Mouse (Mus musculus) limb, embryonic 11.5 days (tissue): ENCODE data around the gene Ovca2. TPM values are rescaled to one million over a fixed set of nuclear protein-coding genes. Genes with fewer than 3 reads are reported as not detected.

Experiments
- ATAC-seq: fragments of 200-750 bp; cut with Nextera tagmentation; 2 replicates; pipeline ENCODE4 v1.8.0; 2017; ENCODE audit warnings: low read depth; ENCODE audit not compliant: insufficient number of reproducible peaks, low FRiP score, low TSS enrichment
- DNase-seq: peaks from one replicate; pipeline ENCODE4 v3.0.0-alpha.2; 2015; ENCODE audit warnings: low spot score
- H3K27ac ChIP-seq: fragments of 300-500 bp; sonication (generic); replicated peaks from 2 replicates; pipeline ENCODE4 v1.5.1; 2014; ENCODE audit warnings: low read depth, mild to moderate bottlenecking, low read length
- H3K27me3 ChIP-seq: fragments of 300-500 bp; sonication (generic); 2 replicates; pipeline ENCODE4 v1.6.1; 2014; ENCODE audit warnings: mild to moderate bottlenecking, low read length, mixed read lengths; ENCODE audit not compliant: control insufficient read depth, insufficient read depth
- H3K36me3 ChIP-seq: fragments of 300-500 bp; sonication (generic); 2 replicates; pipeline ENCODE4 v1.6.1; 2014; ENCODE audit warnings: mild to moderate bottlenecking, low read length, moderate library complexity, mixed read lengths; ENCODE audit not compliant: control insufficient read depth, insufficient read depth
- H3K4me1 ChIP-seq: fragments of 300-500 bp; sonication (generic); 2 replicates; pipeline ENCODE4 v1.6.1; 2014; ENCODE audit warnings: low read length, mixed read lengths; ENCODE audit not compliant: control insufficient read depth, insufficient read depth
- H3K4me2 ChIP-seq: fragments of 300-500 bp; sonication (generic); 2 replicates; pipeline ENCODE4 v1.6.1; 2014; ENCODE audit warnings: low read depth, mild to moderate bottlenecking, moderate library complexity; ENCODE audit not compliant: severe bottlenecking
- H3K4me3 ChIP-seq: fragments of 300-500 bp; sonication (generic); 2 replicates; pipeline ENCODE4 v1.5.1; 2014; ENCODE audit warnings: low read depth, low read length
- H3K9ac ChIP-seq: fragments of 300-500 bp; sonication (generic); 2 replicates; pipeline ENCODE4 v1.6.1; 2014; ENCODE audit warnings: mild to moderate bottlenecking, low read length
- H3K9me3 ChIP-seq: fragments of 300-500 bp; sonication (generic); 2 replicates; pipeline ENCODE4 v1.6.1; 2016; ENCODE audit warnings: low read length; ENCODE audit not compliant: control insufficient read depth
- WGBS: fragments of 180-500 bp; shearing (Covaris S2); extraction: QIAGEN DNeasy Blood & Tissue Kit; methylation state at CpG from one replicate; pipeline ENCODE4 v1.1.7; 2014; 5-methylcytosine and 5-hydroxymethylcytosine counted together
- polyA plus RNA-seq: library from polyadenylated mRNA; unstranded; fragments of >200 nt; fragmentation: Nextera tagmentation; extraction: Ambion mirVana; gene quantifications from 2 replicates; pipeline ENCODE4 v1.2.1, GENCODE M21; 2014

Ovca2 gene
- polyA plus RNA-seq, 1 experiment from 2014 or later: 38.2 TPM

DNA sequence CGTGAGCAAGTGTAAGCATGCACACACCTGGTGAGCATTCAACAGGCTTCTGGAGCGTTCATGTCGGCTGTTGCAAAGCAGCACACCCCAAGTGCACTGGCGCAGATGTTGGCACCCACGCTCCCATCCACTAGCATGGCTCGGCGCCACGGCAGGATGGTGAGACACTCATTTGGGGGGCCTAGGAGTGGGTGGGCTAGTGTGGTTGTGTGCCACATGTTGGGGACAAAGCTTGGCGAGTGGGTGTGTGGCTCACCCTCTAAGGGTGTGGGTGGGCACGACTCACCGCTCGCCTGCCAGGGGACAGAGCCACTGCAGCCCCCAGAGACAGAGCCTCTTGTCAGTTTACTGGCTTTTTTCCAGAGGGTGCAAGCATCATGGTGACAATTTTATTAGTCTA, 22.3 kb upstream of the Ovca2 start:
- H3K4me1 ChIP-seq: peaks cover 6% of the 10 kb centered on the region; the same call in 1 of the 2 replicates

DNA sequence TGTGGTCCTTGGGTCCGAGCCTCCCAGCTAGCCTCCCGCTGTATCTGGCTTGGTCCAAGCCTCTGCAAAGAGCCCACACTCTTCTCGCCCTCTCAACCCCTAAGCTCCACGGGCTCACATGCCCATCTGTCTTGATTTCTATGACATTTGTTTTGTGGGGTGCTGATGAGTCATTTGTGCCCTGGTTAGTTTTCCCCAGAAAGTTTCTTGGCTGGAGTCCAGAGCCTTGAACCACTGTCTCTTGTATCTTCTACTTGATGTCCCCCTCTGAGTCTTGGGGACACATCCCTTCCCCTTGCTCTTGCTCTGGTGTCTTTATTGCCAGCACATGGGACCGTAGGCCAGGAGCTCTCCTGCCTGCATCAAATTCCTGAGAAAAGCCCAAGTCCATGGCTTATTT, 21.3 kb upstream of the Ovca2 start:
- H3K4me1 ChIP-seq: peaks cover 5% of the 10 kb centered on the region; the same call in 1 of the 2 replicates
- H3K4me2 ChIP-seq: no peak overlapping the region
- H3K9me3 ChIP-seq: no peaks in the 10 kb centered on the region
- no peaks in the 10 kb centered on the region for H3K36me3 ChIP-seq
- no peak overlapping the region for H3K9ac ChIP-seq
- H3K27me3 ChIP-seq: peaks cover 12% of the 10 kb centered on the region; the same call in 1 of the 2 replicates
- ATAC-seq (no peak), DNase-seq (no peak)
- no peak overlapping the region for H3K27ac ChIP-seq
- 78% methylated on average over 5 of the region's 5 CpGs for WGBS
- no peak overlapping the region for H3K4me3 ChIP-seq

More for the DNA sequence above, 22.3 kb upstream of the Ovca2 start:
- H3K4me3 ChIP-seq: no peak overlapping the region
- 89% methylated on average over 12 of the region's 12 CpGs for WGBS
- H3K36me3 ChIP-seq: no peaks in the 10 kb centered on the region
- no peak overlapping the region for H3K4me2 ChIP-seq
- ATAC-seq (no peak), DNase-seq (no peak)
- H3K9me3 ChIP-seq: no peaks in the 10 kb centered on the region
- peaks cover 5% of the 10 kb centered on the region; the same call in 1 of the 2 replicates for H3K27me3 ChIP-seq
- H3K9ac ChIP-seq: no peak overlapping the region
- H3K27ac ChIP-seq: no peak overlapping the region

DNA sequence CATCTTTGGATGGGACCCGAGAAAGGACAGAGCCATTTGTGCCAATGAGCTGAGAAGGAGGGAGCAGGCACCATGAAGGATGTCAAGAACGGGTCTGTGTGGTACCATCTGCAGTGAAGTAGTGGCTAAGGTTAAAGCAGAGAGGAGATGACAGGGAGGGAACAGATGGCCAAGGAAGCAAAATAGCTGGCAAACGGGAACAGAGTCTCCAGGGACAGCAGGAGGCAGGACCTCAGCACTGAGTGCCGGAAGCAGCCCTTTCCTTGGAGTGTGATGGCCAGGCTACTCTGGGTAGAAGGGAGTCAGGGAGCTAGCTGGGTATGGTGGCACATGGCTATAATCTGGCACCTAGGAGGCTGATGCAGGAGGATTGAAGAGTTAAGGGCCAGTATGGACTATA, 20.2 kb upstream of the Ovca2 start:
- no peak for ATAC-seq
- H3K27me3 ChIP-seq: peaks cover 23% of the 10 kb centered on the region
- 65% methylated on average over 4 of the region's 4 CpGs for WGBS
- no peak overlapping the region for H3K9ac ChIP-seq
- no peak for DNase-seq
- H3K4me2 ChIP-seq: no peak overlapping the region
- H3K36me3 ChIP-seq: no peaks in the 10 kb centered on the region
- H3K9me3 ChIP-seq: no peaks in the 10 kb centered on the region
- H3K27ac ChIP-seq: no peak overlapping the region
- peaks cover 11% of the 10 kb centered on the region for H3K4me1 ChIP-seq
- no peak overlapping the region for H3K4me3 ChIP-seq

DNA sequence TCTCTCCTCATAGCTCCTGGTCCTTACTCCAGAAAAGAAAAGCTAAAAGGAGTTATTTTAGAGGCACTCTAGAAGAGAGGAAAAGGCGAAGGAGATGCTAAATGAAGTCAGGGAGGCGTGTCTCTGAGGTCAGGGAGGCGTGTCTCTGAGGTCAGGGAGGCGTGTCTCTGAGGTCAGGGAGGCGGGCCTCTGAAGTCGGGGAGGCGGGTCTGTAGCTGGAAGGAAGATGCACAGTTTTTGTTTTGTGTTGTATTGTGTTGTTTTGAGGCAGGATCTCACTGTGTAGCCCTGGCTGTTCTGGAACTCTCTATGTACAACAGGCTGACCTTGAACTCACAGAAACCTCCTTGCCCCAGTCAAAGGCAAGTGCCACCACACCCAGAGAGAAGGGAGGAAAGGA, 19.3 kb upstream of the Ovca2 start:
- H3K4me3 ChIP-seq: no peak overlapping the region
- H3K36me3 ChIP-seq: no peaks in the 10 kb centered on the region
- ATAC-seq (no peak), DNase-seq (no peak)
- H3K27ac ChIP-seq: no peak overlapping the region
- H3K9ac ChIP-seq: no peak overlapping the region
- 39% methylated on average over 7 of the region's 7 CpGs for WGBS
- no peak overlapping the region for H3K4me2 ChIP-seq
- H3K27me3 ChIP-seq: peaks cover 32% of the 10 kb centered on the region
- peaks cover 18% of the 10 kb centered on the region for H3K4me1 ChIP-seq
- H3K9me3 ChIP-seq: no peaks in the 10 kb centered on the region

DNA sequence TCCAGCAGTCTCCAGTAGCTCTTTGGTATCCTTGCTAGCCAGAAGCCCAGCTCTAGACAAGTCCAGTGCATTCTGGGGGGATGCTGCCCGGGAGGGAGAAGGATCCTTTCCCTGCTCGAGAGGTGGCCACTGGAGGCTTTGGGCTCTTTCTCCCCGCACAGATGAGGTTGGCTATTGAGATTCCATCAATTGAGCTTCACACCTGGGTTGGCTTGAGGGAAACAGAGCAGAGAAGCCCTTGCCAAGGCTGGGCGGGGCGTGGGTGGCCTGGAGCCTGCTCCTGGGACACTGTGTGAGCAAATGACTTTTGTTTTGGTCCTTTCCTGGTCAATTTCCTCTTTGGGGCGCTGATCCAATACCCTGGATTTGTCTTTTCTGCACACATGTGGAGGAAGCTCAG, 17.5 kb upstream of the Ovca2 start:
- no peak overlapping the region for H3K27ac ChIP-seq
- H3K9me3 ChIP-seq: no peaks in the 10 kb centered on the region
- H3K9ac ChIP-seq: no peak overlapping the region
- H3K27me3 ChIP-seq: peaks cover 41% of the 10 kb centered on the region
- H3K4me1 ChIP-seq: peaks cover 19% of the 10 kb centered on the region
- ATAC-seq: no peak
- 49% methylated on average over 6 of the region's 6 CpGs for WGBS
- H3K4me2 ChIP-seq: no peak overlapping the region
- no peak for DNase-seq
- H3K36me3 ChIP-seq: no peaks in the 10 kb centered on the region
- no peak overlapping the region for H3K4me3 ChIP-seq

DNA sequence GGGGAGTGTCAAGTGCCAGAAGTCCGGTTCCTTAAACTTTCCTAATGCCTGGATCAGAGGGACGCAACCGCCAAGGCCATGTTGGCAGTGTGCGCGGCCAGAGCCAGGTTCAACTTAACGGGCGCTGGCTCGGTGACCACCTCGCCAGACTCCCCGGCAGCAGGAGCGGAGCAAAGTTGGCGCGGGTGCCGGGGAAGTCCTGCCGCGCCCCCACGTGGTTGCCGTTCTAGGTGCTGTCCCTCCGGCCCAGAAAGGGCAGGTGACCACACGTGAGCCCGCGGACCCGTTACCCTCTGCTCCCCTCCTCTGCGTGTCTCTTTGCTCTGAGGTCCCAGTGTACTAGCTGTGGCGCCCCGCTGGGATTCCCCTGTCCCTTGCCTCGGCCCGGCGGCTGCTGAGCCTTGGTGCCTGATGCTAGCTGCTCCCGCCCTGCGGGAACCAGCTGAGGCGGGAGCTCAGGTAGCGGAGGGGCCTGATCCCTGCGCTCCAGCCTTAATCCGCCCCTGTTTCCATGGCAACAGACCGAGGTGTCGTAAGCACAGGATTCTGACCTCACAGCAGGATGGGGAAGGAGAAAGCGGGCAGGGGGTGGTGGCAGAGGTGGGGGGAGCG, 16.3 kb upstream of the Ovca2 start:
- Histone ChIP-seq H3K4me1 (peaks cover 24% of the 10 kb centered on the region), H3K27me3 (peaks cover 42% of the 10 kb centered on the region), H3K4me3 (peak overlapping the region; percentile 44), H3K9ac (peak overlapping the region; percentile 4), H3K27ac (no peak overlapping the region), H3K36me3 (no peaks in the 10 kb centered on the region), H3K9me3 (no peaks in the 10 kb centered on the region), H3K4me2 (peak overlapping the region; percentile 60)
- DNase-seq (peak; percentile 83), ATAC-seq (0 out of 2 replicates have a peak, but pooled peaks have one; percentile 19)
- under 1% methylated on average over 39 of the region's 39 CpGs for WGBS

DNA sequence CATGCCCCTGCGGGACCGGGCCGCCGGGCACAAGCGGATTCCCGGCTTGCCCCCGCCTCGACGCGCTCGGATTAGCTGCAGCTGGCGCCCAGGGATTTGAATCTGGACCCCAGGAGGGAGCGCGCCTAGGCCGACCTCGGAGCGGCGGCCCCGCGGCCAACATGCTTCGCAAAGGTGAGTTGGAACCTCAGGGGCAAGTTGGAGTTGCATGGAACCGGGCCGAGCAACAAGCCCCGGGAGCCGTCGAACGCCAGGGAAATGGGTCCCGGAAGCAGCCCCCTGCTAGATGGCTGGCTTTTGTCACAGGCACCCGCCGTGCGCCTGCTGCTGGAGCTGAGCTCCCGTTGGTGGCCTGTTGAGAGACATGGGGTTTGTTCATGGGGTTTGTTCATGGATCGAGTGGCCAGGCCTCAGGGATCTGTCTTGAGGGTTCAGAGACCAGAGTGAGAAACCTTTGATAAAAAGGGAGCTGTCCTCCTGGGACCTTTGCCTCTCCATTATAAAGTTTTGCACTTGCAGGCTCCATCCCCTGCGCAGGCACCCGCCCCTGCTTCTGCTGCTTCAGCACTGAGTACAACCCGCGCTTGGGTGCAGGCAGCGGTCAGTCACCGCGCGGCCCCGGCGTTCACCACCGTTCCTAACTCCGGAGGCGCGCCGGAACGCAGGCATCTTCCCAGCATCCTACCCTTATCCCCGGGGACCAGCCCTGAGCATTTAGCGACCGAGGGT, 15.7 kb upstream of the Ovca2 start:
- ATAC-seq: no peak
- DNase-seq: peak; percentile 68
- Histone ChIP-seq H3K36me3 (no peaks in the 10 kb centered on the region), H3K4me1 (peaks cover 29% of the 10 kb centered on the region), H3K27ac (no peak overlapping the region), H3K27me3 (peaks cover 42% of the 10 kb centered on the region), H3K4me2 (peak overlapping the region; percentile 60), H3K4me3 (peak overlapping the region; percentile 44), H3K9me3 (no peaks in the 10 kb centered on the region), H3K9ac (peak overlapping the region; percentile 45)
- WGBS: under 1% methylated on average over 52 of the region's 52 CpGs

DNA sequence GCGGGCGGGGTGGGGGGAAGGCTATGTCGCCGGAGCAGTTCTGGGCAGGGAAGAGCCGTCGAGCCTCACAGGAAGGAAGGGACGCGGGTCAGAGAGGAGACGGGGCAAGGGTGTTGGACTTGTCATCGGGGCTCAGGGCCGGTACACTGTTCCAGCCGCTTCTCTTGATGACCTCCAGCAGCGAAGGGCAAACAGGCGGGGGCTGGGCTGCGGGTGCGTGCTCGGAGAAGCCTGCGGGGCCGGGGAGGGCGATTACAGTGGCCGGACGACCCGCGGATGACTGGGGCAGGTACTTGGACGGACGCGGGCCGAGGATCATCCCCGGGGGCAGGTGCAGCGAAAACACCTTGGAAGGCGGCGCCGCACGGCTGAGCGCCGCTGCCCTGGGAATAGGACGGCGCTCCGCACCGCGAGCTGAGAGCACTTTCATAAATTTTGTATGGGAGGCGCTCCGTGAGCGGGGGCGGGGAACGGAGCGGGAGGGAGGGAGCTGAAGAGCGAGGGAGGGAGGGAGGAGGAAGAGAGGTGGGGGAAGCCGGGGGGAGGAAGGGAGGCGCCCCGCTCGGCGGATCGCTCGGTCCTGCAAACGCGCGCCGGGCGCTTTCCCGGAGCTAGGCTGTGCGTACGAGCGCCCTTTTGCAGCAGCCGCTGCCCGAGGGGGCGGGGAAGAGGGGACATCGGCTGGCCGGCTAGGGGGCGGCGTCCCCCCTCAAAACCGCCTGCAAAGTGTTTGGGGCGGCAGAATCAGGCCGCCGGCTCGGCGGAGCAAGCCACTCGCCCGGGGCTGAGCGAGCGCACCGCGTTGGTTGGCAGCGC, 14.8 kb upstream of the Ovca2 start, which contains the start of gene Rtn4rl1:
Rtn4rl1 (plus strand) TSS at position 528 of the 816 bp plus-strand sequence.
- no peak for ATAC-seq
- Histone ChIP-seq H3K9me3 (no peaks in the 10 kb centered on the region), H3K27ac (no peak within 1 kb of the TSS), H3K4me1 (peaks cover 29% of the 10 kb centered on the region), H3K4me2 (peak within 1 kb of the TSS; percentile 60), H3K27me3 (peaks cover 42% of the 10 kb centered on the region), H3K4me3 (peak within 1 kb of the TSS; percentile 44), H3K36me3 (no peaks in the 10 kb centered on the region), H3K9ac (peak within 1 kb of the TSS; percentile 45)
- WGBS: under 1% methylated on average over 64 of the region's 84 CpGs
- peak; percentile 59 for DNase-seq
